Mouse (Mus musculus) C2C12 (cell line): Measurements from ENCODE around the gene Cd80.

Experiments used
- CEBPB ChIP-seq: IDR thresholded peaks from one replicate; pipeline ENCODE4 v1.6.1; 2011; ENCODE audit warnings: low read depth, mild to moderate bottlenecking, control low read depth, moderate library complexity
- CTCF ChIP-seq: IDR thresholded peaks from one replicate; pipeline ENCODE4 v1.5.1; 2011; ENCODE audit not compliant: control insufficient read depth, insufficient read depth, insufficient read length
- FOSL1 ChIP-seq: IDR thresholded peaks from one replicate; pipeline ENCODE4 v1.8.0; 2011; ENCODE audit warnings: mild to moderate bottlenecking, low read length; ENCODE audit not compliant: poor library complexity, insufficient read depth, severe bottlenecking
- MAX ChIP-seq: IDR thresholded peaks from one replicate; pipeline ENCODE4 v1.6.1; 2011; ENCODE audit warnings: mild to moderate bottlenecking, control low read depth
- MYOD1 ChIP-seq: IDR thresholded peaks from one replicate; pipeline ENCODE4 v1.6.1; 2011; ENCODE audit warnings: low read depth; ENCODE audit not compliant: control insufficient read depth, insufficient read length
- USF1 ChIP-seq: IDR thresholded peaks from one replicate; pipeline ENCODE4 v1.6.1; 2011; ENCODE audit warnings: low read depth, mild to moderate bottlenecking, control low read depth, moderate library complexity

DNA sequence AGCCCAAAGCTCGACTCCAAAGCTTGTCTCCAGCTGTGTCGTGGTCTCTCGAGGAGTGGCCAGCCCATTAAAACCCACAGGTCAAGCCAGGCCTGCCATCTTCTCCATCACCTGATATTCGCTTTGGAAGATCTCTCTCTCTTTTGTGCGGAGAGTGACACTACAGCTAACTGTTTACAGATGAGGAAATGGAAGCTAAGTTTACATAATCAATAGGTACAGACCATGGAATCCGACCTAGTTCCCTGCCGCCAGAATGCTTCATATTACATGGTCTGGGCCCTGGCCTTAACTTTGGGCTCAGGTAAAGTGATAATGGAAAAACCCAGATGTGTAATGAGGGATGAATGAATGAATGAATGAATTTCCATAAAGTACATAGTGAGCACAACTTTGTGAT is 4.7 kb upstream of the Cd80 start:
- TF ChIP-seq CTCF (no peak), USF1 (no peak), MYOD1 (no peak), MAX (no peak), FOSL1 (no peak), CEBPB (no peak)
